Mouse (Mus musculus): ENCODE results near the gene Mpnd.

The Mpnd gene

GRCm38 (mm10) chr17:56005415-56006061, at the start of gene Mpnd, which contains the start of gene Stap2:
TSS of gene Mpnd (plus strand) at chr17:56005711.
TSS of gene Stap2 (minus strand) at chr17:56005584.
- DNase-seq (ENCODE audit: low read depth, low spot score) = no peak

- peak; percentile 49 for DNase-seq (ENCODE audit: low read depth, low spot score)
Observed at GRCm38 (mm10) chr17:55956129-55956528, 49.4 kb upstream of the Mpnd start.

- DNase-seq (ENCODE audit: low read depth, low spot score) = no peak
Observed at GRCm38 (mm10) chr17:55956591-55956990, 48.9 kb upstream of the Mpnd start.

- DNase-seq (ENCODE audit: low read depth, low spot score) = no peak
Observed at GRCm38 (mm10) chr17:55957168-55957567, 48.3 kb upstream of the Mpnd start.

GRCm38 (mm10) chr17:55957726-55958583, 47.6 kb upstream of the Mpnd start:
- no peak for DNase-seq (ENCODE audit: low read depth, low spot score)

- DNase-seq (ENCODE audit: low read depth, low spot score) = no peak
Observed at GRCm38 (mm10) chr17:55958584-55958886, 47.0 kb upstream of the Mpnd start.

GRCm38 (mm10) chr17:55958918-55959728, 46.4 kb upstream of the Mpnd start, which contains the start of gene Yju2:
TSS of gene Yju2 (plus strand) at chr17:55959099.
- peak; percentile 97 for DNase-seq (ENCODE audit: low read depth, low spot score)

DNA sequence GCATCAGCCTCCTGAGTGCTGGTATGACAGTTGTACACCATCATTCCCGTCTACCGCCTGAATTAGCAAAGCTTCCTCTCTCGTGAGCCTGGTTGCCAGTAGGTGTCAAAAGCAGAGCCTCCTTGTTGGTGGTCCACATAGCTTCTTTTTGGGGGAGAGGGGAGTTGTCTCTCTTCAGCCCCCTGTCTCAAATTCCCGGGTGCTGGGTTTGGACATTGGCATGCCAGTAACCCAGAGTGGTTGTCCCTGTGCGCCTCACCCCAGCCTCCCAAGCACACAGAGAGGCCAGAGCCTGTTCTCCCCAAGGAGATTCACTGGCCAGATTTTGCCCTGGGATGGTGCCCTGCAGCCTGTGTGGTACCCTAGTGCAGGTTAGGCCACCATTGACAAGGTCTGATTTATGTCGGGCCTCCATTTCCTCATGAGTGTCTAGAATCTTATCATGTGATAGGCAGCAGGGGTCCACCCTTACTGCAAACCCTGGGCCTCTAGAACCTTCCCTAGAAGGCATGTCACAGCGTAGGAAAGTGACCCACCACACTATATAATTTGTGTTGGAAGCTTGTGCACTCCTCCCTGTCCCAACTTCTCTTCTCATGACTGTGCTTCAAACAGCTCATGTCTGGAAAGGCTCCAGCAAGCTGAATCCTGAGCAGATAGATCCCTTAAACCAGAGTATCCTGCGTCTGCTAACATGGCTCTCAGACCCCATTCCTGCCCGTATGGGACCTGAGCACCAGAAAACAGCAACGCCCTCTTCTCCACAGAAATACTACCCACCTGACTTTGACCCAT, 45.4 kb upstream of the Mpnd start:
- DNase-seq (ENCODE audit: low read depth, low spot score) = no peak

DNA sequence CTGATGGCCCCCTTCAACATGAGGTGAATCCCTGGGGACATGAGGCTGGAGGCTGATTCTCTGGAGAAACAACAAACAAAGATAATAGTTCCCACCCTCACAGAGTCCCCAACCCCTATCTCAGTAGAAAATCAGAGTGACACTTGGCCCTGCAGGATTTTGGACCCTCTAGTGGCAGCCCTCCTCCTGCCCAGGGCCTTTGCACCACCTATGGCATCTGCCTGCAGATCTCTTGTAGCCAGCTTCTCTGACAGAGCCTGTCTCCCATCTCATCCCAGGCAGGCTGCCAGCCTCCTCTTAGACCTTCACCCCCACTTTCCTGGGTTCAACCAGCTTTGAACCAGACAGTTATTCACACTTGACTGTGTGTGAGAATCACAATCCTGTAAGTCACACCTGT, 44.7 kb upstream of the Mpnd start:
- no peak for DNase-seq (ENCODE audit: low read depth, low spot score)

DNA sequence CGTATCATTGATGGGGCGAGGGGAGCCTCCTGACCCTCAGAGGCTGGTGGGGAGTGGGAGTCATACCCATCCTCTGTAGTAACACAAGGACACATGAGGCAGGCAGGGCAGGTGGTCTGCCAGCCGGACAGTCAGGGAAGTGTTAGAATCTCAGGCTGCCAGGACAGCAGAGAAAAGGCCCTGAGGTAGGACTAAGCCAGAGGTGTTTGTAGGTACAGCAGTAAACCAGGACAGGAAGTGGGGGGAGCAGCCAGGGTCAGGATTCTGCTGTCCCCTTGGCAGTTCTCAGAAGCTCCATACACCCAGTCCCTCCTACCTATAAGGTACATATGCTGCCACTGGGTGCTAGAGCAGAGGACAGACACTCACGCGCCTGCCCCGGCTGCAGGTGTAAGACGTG, 43.9 kb upstream of the Mpnd start:
- DNase-seq (ENCODE audit: low read depth, low spot score) = no peak

- DNase-seq (ENCODE audit: low read depth, low spot score) = no peak
Observed at GRCm38 (mm10) chr17:55963171-55963570, 42.3 kb upstream of the Mpnd start.

DNA sequence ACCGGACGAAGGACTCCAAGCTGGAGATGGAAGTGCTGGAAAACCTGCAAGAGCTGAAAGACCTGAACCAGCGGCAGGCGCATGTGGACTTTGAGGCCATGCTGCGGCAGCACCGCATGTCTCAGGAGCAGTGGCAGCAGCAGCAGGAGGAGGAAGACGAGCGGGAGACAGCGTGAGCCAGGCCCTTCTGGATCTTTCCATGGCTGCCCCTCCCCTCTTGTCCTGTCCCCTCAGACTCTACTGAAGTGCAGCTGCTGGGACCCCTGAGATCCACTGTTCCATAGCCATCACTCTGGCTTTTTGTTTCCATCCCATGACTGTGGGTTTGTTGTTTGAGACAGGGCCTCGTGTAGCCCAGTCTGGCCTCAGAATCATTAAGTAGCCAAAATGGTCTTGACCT, 41.0 kb upstream of the Mpnd start:
- DNase-seq (ENCODE audit: low read depth, low spot score) = no peak

GRCm38 (mm10) chr17:55964996-55965395, 40.5 kb upstream of the Mpnd start:
- no peak for DNase-seq (ENCODE audit: low read depth, low spot score)

DNA sequence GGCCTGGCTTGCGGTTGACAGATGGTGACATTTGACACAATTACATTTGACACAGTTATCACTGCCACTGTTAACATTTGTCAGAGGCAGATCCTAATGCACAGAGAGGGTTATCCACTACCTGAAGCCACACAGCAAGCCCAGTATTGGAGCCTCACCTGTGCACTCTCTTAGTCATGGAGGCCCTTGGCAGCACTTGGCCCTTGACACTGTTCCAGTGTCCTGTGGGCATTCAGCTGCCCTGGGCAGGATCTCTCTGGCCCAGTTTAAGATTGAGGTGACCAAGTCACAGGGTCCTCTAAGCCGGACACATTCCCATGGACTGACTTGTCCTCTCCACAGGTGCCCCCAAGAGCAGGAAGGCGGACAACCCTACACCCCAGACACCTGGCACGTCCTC, 38.3 kb upstream of the Mpnd start:
- DNase-seq (ENCODE audit: low read depth, low spot score) = no peak

- no peak for DNase-seq (ENCODE audit: low read depth, low spot score)
Observed at GRCm38 (mm10) chr17:55968210-55968609, 37.3 kb upstream of the Mpnd start.

- peak; percentile 47 for DNase-seq (ENCODE audit: low read depth, low spot score)
Observed at GRCm38 (mm10) chr17:55969560-55969959, 36.0 kb upstream of the Mpnd start.

DNA sequence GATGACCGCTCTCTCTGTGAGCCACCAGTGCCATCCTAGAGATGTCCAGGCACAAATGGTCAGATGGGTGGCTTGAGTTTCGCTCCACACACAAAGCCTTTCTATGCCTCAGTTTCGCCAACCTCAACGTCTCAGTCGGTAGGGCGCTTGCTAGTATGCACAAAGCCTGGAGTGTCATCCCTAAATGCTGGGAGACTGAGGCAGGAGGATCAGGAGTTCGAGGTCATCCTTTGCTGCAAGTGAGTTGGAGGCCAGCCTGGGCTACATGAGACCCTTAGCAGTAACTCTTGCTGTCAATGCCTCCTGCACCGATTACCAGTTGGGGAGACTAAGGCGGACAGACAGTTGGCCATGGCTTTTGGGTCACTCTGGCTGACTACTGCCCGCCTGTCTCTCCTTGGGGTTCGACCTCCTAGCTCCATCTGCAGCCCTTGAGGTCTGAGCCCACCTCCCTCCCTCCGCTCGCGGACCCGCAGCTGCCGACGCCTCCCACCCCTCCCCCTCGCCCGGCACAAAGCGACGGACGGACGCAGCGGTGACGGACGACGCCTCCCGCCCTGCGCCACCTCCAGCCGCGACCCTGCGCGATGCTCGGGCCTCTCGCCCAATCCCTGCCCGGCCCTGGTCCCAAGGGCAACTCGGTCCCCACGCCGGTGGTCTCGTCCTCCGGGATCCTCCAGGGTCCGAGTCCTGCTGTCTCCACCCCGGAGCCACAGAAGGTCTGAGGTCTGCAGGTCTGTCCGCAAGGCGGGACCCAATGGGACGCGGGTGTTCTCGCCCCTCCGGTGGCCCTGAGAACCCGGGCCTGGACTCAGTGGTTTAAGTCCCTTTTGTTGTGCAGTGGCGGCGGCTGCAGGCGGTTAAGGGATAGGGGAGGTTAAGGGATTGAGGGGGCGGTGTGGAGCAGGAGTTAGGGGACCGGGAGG, 35.3 kb upstream of the Mpnd start, which contains the start of gene Shd:
Gene Shd, plus strand, starts transcription at position 502 of the 926 bp plus-strand sequence.
- no peak for DNase-seq (ENCODE audit: low read depth, low spot score)

- DNase-seq (ENCODE audit: low read depth, low spot score) = no peak
Observed at GRCm38 (mm10) chr17:55971453-55971852, 34.1 kb upstream of the Mpnd start.

DNA sequence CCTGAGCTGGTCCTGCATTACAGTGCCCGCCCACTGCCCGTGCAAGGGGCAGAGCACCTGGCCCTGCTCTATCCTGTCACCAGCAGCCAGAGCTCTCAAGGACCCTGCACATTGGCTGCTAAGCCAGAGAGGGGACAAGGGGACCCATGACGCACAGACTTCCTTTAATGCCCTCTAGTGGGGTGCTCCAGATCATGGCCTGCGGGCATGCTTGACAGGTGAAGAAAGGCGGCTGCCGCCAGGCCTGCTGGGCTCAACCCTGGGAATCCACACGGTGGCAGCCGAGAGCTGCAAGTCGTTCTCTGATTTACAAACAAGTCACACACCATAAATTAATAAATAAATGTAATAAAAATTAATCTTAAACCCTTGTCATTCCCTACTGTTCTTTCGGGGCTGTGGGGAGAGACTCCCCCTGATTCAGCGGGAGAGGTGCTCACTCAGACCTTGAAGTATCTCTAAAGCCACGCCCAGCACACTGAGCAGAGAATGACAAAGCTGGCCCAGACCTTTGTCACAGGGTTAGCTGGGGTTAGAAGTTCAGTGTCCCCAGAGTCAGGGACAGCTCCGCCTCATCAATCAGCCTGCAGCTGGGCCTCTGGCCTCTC, 29.2 kb upstream of the Mpnd start:
- DNase-seq (ENCODE audit: low read depth, low spot score) = no peak

GRCm38 (mm10) chr17:55977301-55977700, 28.2 kb upstream of the Mpnd start:
- DNase-seq (ENCODE audit: low read depth, low spot score) = no peak

Measured in brain, embryonic 18.5 days (tissue).